Mouse (Mus musculus) kidney, postnatal 4 days (tissue): ENCODE results near the gene Sapcd1.

ENCODE experiments used
- DNase-seq, 2 experiments: peaks; one replicate each; pipeline ENCODE4 v3.0.0; 2021; ENCODE audit warnings: mixed read lengths in 2 of 2

Sapcd1 gene

GRCm38 (mm10) chr17:34980655-34981054 lies 47.2 kb downstream of the Sapcd1 start:
- DNase-seq = peak in 1 of 2 experiments; percentile 50

- DNase-seq = no peak
Measured at GRCm38 (mm10) chr17:34979631-34980030, 48.2 kb downstream of the Sapcd1 start.

- no peak for DNase-seq
Measured at GRCm38 (mm10) chr17:34978239-34978638, 49.6 kb downstream of the Sapcd1 start.

GRCm38 (mm10) chr17:34977000-34977399 lies 50.8 kb downstream of the Sapcd1 start:
- DNase-seq = no peak
